Mouse (Mus musculus) megakaryocyte, embryonic 14.5 days (primary cell): ENCODE results near the gene Lmod3.

Experiments used
- FLI1 ChIP-seq: IDR thresholded peaks from 2 replicates; pipeline ENCODE4 v1.6.1; 2012; ENCODE audit warnings: low read length, inconsistent platforms, mixed read lengths
- GATA1 ChIP-seq: IDR thresholded peaks from 3 replicates; pipeline ENCODE4 v1.6.1; 2012; ENCODE audit warnings: mixed read lengths, low read length, inconsistent platforms, borderline replicate concordance

- TF ChIP-seq GATA1: no peak
- TF ChIP-seq FLI1: no peak
These were observed 24.4 kb upstream of the Lmod3 start for GRCm38 (mm10) chr6:97276890-97277497.
